Mouse (Mus musculus): ENCODE results near the gene Dnah5.
"Not testable (repeated sequence)": the region's sequence is repeated elsewhere in the genome, so short reads cannot be mapped to it uniquely, and the experiment has no call there.

Gene Dnah5

GRCm38 (mm10) chr15:28307884-28308283 is 104.3 kb downstream of the Dnah5 start:
- no peak for DNase-seq

DNA sequence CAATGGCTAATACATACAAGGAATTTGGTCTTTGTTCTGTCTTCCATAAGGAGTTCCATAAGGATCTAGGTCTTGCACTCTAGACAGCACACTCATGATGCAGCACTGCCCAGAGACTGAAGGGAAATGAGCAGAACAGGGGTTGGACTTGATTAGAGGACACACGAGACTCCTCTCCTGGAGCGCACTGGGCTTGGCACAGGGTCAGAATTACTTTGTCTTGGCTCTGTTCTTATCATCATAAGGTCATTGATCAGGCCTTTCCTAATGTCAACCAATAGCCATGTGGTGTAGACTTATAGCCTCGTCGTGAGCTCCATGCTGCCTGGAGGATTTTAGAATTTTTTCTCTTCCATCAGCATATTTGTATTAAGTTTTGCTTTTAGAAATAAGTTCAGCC is 107.0 kb downstream of the Dnah5 start:
- no peak for DNase-seq

GRCm38 (mm10) chr15:28313451-28313850 is 109.9 kb downstream of the Dnah5 start:
- no peak for DNase-seq

GRCm38 (mm10) chr15:28315812-28316528 is 112.4 kb downstream of the Dnah5 start:
- DNase-seq: peak; percentile 35

DNA sequence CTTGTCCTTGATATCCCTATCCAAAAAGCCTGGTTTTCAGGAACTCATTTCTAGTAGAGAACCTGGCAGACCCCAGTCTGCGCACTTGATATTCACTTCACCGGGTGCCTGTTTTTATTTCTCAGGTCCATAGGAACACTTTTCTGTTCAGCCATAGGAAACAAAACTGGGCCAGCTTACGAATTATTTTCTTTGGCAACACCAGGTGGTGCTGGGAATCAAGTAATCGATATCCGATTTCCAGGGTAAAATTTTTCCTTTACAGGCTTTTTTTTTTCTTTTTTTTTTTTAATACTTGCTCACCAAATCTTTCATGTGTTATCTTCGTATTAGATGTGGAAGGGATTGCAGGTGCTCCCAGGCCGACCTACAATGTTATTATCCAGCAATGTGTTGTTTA is 119.0 kb downstream of the Dnah5 start:
- no peak for DNase-seq

DNA sequence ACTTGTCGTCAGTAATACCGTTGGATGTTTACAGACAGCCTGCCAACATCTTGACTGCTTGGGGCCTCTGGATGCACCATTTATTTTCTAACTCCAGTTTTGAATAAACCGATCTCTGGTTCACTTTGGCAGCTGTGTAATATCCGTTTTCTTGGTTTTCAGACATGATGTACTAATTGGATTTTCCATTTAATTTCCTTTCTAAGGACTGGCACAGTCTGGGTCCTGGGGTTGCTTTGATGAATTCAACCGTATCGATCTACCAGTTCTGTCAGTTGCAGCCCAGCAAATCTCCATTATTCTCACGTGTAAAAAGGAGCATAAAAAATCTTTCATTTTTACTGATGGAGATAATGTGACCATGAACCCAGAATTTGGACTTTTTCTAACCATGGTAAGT is 123.4 kb downstream of the Dnah5 start:
- no peak for DNase-seq

GRCm38 (mm10) chr15:28327441-28327840 is 123.9 kb downstream of the Dnah5 start:
- no peak for DNase-seq

DNA sequence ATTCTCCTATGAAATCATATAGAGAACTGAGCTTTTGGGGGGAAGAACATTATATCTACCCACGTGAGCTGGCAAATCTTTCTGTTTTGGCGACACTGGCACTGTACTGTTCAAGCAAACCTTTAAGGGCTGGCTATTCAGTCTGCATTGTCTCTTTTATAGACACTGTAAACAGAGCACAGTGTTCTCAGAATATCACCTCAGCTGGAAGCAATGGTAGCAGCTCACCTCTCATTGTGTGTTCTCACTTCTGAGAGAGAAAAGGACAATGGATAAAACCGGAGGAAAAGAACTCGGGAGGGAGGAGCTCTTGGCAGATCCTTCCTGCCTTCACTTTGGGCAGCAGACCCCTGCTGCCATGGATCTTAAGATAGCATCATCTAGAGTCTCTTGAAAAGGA is 137.6 kb downstream of the Dnah5 start:
- DNase-seq: no peak

- no peak for DNase-seq
Measured at GRCm38 (mm10) chr15:28367561-28367960, 164.0 kb downstream of the Dnah5 start.

- no peak for DNase-seq
Measured at GRCm38 (mm10) chr15:28370431-28370830, 166.9 kb downstream of the Dnah5 start.

DNA sequence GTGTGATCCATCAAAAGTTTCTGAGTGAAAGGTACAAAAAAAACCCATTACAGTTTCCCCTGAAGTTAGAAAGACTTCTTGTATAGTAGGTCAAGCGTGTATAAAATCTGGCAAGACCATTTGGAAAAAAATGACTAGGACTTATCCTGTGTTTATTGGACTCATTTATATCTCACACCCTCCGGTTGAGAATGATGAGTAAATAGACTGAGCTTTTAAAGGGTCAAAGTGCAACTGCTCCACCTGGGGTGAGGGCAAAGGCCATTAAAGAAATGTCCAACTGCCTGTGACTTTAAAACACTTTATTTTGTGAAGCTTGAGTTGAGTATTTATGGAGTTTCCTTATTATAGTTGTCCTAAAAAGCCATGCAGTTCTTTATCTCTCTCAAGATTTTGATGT is 168.0 kb downstream of the Dnah5 start:
- no peak for DNase-seq

- no peak for DNase-seq
Measured at GRCm38 (mm10) chr15:28374394-28374793, 170.8 kb downstream of the Dnah5 start.

DNA sequence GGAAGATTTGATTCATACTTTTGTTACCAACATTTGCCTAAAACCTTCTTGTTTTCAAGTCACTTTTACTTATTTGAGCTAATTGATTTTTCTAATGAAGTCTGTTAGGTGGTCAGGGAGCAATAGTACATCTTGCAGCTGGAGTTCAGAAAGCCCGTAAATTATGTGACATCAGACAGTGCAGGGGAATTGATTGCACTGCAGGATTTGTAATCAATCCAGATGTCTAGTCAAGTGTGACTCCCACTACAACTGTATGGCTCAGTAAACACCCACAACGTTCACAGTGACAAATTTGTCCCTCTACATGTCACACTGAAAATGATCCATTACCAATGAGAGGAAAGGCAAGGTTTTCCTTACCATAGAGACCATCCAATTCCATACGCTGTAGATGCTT is 177.4 kb downstream of the Dnah5 start:
- DNase-seq: no peak

DNA sequence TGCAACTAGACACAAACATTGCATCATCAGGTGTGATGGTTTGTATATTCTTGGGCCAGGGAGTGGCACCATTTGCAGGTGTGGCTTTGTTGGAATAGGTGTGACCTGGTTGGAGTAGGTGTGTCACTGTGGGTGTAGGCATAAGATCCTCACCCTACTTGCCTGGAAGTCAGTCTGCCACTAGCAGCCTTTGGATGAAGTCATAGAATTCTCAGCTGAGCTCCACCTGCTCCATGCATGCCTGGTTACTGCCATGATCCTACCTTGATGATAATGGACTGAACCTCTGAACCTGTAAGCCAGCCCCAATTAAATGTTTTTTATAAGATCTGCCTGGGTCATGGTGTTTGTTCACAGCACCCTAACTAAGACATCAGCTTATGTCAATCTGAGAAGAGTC is 190.2 kb downstream of the Dnah5 start:
- not testable (repeated sequence) for DNase-seq

GRCm38 (mm10) chr15:28395481-28395880 is 191.9 kb downstream of the Dnah5 start:
- DNase-seq: no peak

GRCm38 (mm10) chr15:28398472-28398871 is 194.9 kb downstream of the Dnah5 start:
- DNase-seq: no peak

DNA sequence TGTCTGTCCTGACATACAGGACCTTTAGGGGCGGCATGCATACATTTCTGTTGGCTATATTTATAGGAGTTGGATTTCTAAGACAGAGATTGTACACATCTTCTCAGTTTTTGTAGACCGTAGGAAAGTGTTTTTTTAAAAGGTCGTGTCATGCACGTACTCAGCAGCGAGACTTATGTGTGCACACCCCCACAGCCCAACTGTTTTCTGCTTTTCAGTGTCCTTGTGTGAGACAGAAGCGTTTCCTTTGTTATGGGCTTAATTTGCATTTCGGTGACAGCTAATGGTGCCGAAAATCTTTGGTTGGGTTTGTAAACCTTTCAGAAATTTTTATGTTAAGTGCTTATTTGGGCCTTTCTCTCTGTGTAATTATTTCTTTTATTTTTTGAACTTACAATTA is 195.7 kb downstream of the Dnah5 start:
- no peak for DNase-seq

DNA sequence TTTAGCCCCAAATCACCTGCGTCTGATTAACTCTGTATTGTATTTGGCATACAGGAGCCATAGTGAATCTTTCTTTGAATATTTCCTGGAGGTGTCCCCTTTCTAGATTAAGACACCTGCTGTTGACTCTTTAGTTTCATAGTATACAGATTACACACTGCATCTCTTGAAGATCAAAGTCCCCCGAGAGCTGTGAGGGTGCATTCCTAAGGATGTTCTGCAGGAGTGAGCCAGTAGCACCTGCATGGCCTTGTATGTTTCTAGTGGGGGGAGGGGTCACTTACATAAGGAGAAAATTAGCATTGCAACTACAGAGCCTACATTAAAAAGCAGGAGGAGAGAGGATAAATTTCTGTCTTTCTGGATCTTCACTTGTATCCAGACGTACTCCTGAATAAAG is 201.1 kb downstream of the Dnah5 start:
- DNase-seq: peak; percentile 7

DNA sequence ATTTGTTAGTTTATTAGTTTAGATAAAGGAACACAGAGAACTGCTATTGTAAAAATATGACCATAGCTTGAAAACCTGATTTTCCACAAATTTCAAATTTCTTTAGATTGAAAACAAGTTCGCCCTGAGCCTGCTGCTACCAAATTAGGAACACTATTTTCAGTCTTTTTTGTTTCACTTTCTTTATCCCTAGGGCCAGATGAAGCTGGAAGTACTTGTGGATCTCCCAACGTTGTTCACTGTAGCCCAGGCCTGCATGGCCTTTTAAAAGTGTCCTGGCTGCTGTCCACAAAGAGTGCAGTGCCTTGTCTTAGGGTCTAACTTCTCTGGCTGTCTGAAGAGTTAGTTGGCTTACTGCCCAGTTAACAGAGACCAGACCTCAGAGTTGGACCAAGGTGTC is 201.6 kb downstream of the Dnah5 start:
- DNase-seq: peak; percentile 13

DNA sequence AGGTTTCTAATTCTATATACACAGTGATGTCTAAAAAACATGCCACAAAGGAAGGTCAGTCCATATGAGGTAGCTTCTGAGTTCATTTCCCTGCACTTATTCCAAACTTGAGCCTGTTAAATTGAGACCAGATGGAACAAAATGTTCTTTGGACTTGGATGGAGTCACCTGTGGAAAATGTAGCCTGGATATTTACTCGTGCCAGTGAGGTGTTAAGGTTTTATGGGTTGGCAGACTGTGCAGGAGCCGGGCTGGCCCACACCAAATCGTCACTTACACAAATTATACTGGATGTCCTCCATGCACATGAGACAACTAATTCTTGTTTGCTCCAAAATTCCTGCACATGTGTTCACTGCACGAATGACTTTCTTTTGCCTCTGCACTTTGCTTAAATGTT is 236.2 kb downstream of the Dnah5 start:
- no peak for DNase-seq

- DNase-seq: no peak
Measured at GRCm38 (mm10) chr15:28444494-28444893, 240.9 kb downstream of the Dnah5 start.

GRCm38 (mm10) chr15:28461091-28461778 is 257.7 kb downstream of the Dnah5 start:
- not testable (repeated sequence) for DNase-seq

DNA sequence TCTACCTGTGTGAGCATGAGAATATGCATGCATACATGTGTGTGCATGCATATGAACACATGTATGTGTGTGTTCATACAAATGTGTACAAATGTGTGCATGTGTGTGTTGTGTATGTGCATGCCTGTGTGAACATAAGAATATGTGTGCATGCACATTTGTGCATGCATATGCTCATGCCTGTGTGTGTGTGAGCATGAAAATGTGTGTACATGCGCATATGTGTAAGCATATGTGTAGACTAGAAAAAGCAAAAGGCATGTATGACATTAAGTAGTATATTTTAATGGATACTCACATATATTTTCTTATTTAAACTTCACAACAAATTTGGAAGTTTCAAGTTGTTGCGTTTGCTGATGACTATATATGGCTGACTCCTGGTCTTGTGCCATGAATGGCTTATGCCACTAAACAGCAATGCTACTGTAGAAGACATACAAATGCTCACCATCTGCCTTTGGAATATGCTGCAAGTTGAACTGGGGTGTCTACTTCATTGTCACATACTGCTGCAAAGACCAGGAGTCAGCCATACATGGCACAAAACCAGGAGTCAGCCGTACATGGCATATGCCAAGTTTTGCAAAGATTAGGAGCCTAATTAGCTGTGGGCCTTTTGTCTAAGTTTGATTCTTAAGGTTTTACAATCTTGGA is 263.2 kb downstream of the Dnah5 start:
- no peak for DNase-seq

DNA sequence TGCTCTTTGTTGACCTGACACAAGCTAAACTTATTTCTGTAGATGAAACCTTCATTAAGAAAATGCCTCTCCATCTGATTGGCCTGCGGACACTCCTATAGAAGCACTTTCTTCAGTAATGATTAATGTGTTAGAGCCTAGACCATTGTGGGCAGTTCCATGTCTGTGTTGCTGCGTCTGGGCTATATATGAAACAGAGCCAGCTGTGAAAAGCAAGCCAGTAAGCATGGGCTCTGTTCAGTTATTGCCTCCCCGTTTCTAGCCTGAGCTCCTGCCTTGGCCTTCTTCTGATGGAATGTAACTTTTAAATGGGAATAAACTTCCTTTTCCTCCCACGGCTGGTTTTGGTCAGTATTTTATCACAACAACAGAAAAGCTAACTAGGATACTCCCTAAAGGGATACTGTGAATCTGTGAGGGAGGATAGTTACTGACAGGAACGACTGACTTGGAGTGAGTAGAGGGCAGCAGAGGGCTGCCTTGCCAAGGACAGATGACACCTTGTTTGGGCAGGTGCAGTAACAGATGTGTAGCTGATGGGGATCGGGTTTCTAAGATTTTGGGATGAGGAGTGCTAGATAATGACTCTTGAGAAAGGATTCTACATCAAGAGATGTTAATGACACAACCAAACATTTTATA is 270.3 kb downstream of the Dnah5 start:
- DNase-seq: no peak
